Mouse (Mus musculus) heart, postnatal 0 days (tissue): Measurements from ENCODE around the gene Zim1. TPM values are rescaled to one million over a fixed set of nuclear protein-coding genes. Genes with fewer than 3 reads are reported as not detected.

ENCODE experiments used
- ATAC-seq: fragments of 200-750 bp; cut with Nextera tagmentation; 2 replicates; pipeline ENCODE4 v1.8.0; 2017; ENCODE audit warnings: low read depth, moderate number of reproducible peaks, moderate library complexity; ENCODE audit not compliant: insufficient read depth
- DNase-seq: peaks from one replicate; pipeline ENCODE4 v3.0.0-alpha.2; 2016; ENCODE audit warnings: low spot score
- H3K27ac ChIP-seq: fragments of 300-500 bp; sonication (generic); 2 replicates; pipeline ENCODE4 v1.5.1; 2014; ENCODE audit warnings: low read depth, mild to moderate bottlenecking
- H3K27me3 ChIP-seq: fragments of 300-500 bp; sonication (generic); 2 replicates; pipeline ENCODE4 v1.6.1; 2014; ENCODE audit warnings: low read length, mixed read lengths; ENCODE audit not compliant: control insufficient read depth, insufficient read depth
- H3K36me3 ChIP-seq: fragments of 300-500 bp; sonication (generic); replicated peaks from 2 replicates; pipeline ENCODE4 v1.6.1; 2014; ENCODE audit warnings: low read length, mixed read lengths; ENCODE audit not compliant: control insufficient read depth, insufficient read depth
- H3K4me1 ChIP-seq: fragments of 300-500 bp; sonication (generic); 2 replicates; pipeline ENCODE4 v1.6.1; 2014; ENCODE audit warnings: antibody characterized with exemption; ENCODE audit not compliant: control insufficient read depth, insufficient read depth
- H3K4me2 ChIP-seq: fragments of 300-500 bp; sonication (generic); 2 replicates; pipeline ENCODE4 v1.6.1; 2014; ENCODE audit warnings: low read depth, mild to moderate bottlenecking, low read length, moderate library complexity
- H3K4me3 ChIP-seq: fragments of 300-500 bp; sonication (generic); 2 replicates; pipeline ENCODE4 v1.5.1; 2014; ENCODE audit warnings: low read depth, low read length
- H3K9ac ChIP-seq: fragments of 300-500 bp; sonication (generic); replicated peaks from 2 replicates; pipeline ENCODE4 v1.6.1; 2014; ENCODE audit warnings: low read depth, low read length, mixed read lengths
- H3K9me3 ChIP-seq: fragments of 300-500 bp; sonication (generic); replicated peaks from 2 replicates; pipeline ENCODE4 v1.6.1; 2016; ENCODE audit warnings: low read length; ENCODE audit not compliant: control insufficient read depth
- CTCF ChIP-seq: IDR thresholded peaks from 2 replicates; pipeline ENCODE4 v1.5.1; 2016; ENCODE audit warnings: antibody characterized with exemption, control low read depth, low read depth
- EP300 ChIP-seq: IDR thresholded peaks from 2 replicates; pipeline ENCODE4 v1.6.1; 2016; ENCODE audit warnings: antibody characterized with exemption, low read depth
- WGBS: fragments of 180-500 bp; shearing (Covaris S2); extraction: QIAGEN DNeasy Blood & Tissue Kit; methylation state at CpG from one replicate; pipeline ENCODE4 v1.1.7; 2014; 5-methylcytosine and 5-hydroxymethylcytosine counted together
- polyA plus RNA-seq: library from polyadenylated mRNA; unstranded; fragments of >200 nt; fragmentation: Nextera tagmentation; extraction: Ambion mirVana; gene quantifications from 2 replicates; pipeline ENCODE4 v1.2.1, GENCODE M21; 2015
- total RNA-seq: library from RNA; depleted of rRNA; stranded (reverse); fragments of >200 nt; gene quantifications from 2 replicates; pipeline ENCODE4 v1.2.3, GENCODE M21; 2014; ENCODE audit warnings: low replicate concordance; rRNA removed

The Zim1 gene
- total and polyA plus RNA-seq, 2 experiments from 2014 or later = 1.3 to 5.6 TPM

DNA sequence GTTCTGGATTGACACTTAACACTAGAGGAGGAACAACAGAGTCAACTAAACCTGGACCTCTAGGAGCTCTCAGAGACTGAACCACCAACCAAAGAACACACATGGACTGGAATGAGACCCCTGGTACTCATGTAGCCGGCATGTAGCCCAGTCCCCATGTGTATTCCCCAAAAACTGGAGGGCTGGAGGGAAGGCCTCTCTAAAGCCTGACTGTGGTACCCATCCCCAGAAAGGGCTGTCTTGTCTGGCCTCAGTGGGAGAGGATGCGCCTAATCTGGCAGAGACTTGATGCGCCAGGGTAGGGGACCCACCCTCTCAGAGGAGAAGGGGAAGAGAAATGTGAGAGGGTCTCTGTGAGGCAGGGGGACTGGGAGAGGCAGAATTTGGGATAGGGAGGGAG lies 50.4 kb downstream of the Zim1 start:
- Histone ChIP-seq H3K4me2 (no peak overlapping the region), H3K9ac (no peak overlapping the region), H3K9me3 (no peaks in the 10 kb centered on the region), H3K4me3 (no peak overlapping the region), H3K27ac (no peak overlapping the region), H3K4me1 (no peaks in the 10 kb centered on the region), H3K27me3 (no peaks in the 10 kb centered on the region), H3K36me3 (no peaks in the 10 kb centered on the region)
- ATAC-seq (no peak), DNase-seq (no peak)
- WGBS = 76% methylated on average over 3 of the region's 3 CpGs
- TF ChIP-seq EP300 (no peak), CTCF (no peak)

DNA sequence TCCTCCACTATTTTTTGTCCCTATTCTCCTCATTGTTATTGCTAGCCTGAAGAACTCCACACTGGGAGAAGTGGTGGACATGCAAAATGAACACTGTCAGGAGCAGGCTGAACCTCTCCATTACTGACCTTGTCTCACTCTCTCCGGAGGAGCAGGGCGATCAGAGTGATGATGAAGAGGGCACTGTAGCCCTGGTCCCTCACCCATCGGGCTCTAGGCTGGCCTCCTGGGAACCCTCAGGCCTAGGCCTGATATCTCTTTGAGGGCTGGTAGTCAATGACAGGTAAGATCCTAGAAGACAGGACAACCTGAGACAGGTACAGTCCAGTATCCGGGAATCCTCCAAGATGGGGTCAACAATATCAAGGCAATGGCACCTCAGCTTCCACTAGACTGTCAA lies 58.2 kb downstream of the Zim1 start:
- Histone ChIP-seq H3K9ac (no peak overlapping the region), H3K9me3 (0 out of 2 replicates have a peak, but pooled peaks cover 3% of the 10 kb centered on the region), H3K27me3 (no peaks in the 10 kb centered on the region), H3K36me3 (no peaks in the 10 kb centered on the region), H3K4me3 (no peak overlapping the region), H3K27ac (no peak overlapping the region), H3K4me1 (no peaks in the 10 kb centered on the region), H3K4me2 (no peak overlapping the region)
- TF ChIP-seq CTCF (no peak), EP300 (no peak)
- WGBS = 86% methylated on average over 4 of the region's 4 CpGs
- DNase-seq (no peak), ATAC-seq (no peak)

- Histone ChIP-seq H3K36me3 (no peaks in the 10 kb centered on the region), H3K27ac (no peak overlapping the region), H3K4me1 (no peaks in the 10 kb centered on the region), H3K27me3 (no peaks in the 10 kb centered on the region), H3K4me2 (no peak overlapping the region), H3K9ac (no peak overlapping the region), H3K4me3 (no peak overlapping the region), H3K9me3 (0 out of 2 replicates have a peak, but pooled peaks cover 3% of the 10 kb centered on the region)
- no peak for ATAC-seq
- TF ChIP-seq CTCF = no peak
- TF ChIP-seq EP300 = no peak
- WGBS = 80% methylated on average over 4 of the region's 4 CpGs
- DNase-seq = no peak
Measured at GRCm38 (mm10) chr7:6636741-6637140, 59.5 kb downstream of the Zim1 start.

DNA sequence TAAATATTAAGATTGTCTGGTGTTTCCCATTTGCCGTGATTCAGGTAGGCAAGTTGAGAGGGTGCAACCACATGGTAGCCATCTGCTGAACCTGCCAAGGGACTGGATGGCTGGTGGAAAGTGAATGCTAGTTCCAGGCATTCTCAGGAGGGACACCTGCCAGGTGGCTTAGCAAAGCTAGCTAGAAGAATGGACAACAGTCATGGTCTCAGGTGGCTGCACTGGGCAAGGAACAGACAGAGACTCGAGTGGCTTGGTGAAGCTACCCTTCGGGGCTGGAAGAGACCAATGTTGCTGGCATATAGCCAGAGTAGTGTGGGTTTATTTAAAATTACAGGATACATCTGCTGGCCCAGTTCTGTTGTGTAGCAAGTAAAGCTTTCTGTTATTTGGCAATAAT lies 60.4 kb downstream of the Zim1 start:
- Histone ChIP-seq H3K4me1 (no peaks in the 10 kb centered on the region), H3K27ac (no peak overlapping the region), H3K9ac (no peak overlapping the region), H3K36me3 (no peaks in the 10 kb centered on the region), H3K4me2 (no peak overlapping the region), H3K27me3 (no peaks in the 10 kb centered on the region), H3K9me3 (0 out of 2 replicates have a peak, but pooled peaks cover 3% of the 10 kb centered on the region), H3K4me3 (no peak overlapping the region)
- WGBS = 69% methylated on average over 3 of the region's 3 CpGs
- DNase-seq = no peak
- TF ChIP-seq CTCF = no peak
- no peak for TF ChIP-seq EP300
- ATAC-seq = no peak

Other genes starting within 250 kb of the Zim1 start
- not detected in 2 replicates for gene Olfr1336, start 240.3 kb downstream of the Zim1 start, total RNA-seq
- gene Olfr1336, start 240.3 kb downstream of the Zim1 start, polyA plus RNA-seq = not detected in 2 replicates
- gene Olfr1346, start 229.3 kb downstream of the Zim1 start, total RNA-seq = not detected in 2 replicates
- gene Olfr1346, start 229.3 kb downstream of the Zim1 start, polyA plus RNA-seq = not detected in 2 replicates
- gene Olfr5, start 209.5 kb downstream of the Zim1 start, total RNA-seq = not detected in 2 replicates
- not detected in 2 replicates for gene Olfr5, start 209.5 kb downstream of the Zim1 start, polyA plus RNA-seq
- gene Olfr1347, start 196.7 kb downstream of the Zim1 start, total RNA-seq = not detected in 2 replicates
- gene Olfr1347, start 196.7 kb downstream of the Zim1 start, polyA plus RNA-seq = not detected in 2 replicates
- not detected in 2 replicates for gene Olfr1348, start 187.7 kb downstream of the Zim1 start, total RNA-seq
- gene Olfr1348, start 187.7 kb downstream of the Zim1 start, polyA plus RNA-seq = not detected in 2 replicates
- gene Olfr1349, start 173.5 kb downstream of the Zim1 start, total RNA-seq = not detected in 2 replicates
- gene Olfr1349, start 173.5 kb downstream of the Zim1 start, polyA plus RNA-seq = not detected in 2 replicates
- gene Olfr1350, start 131.6 kb downstream of the Zim1 start, total RNA-seq = not detected in 2 replicates
- gene Olfr1350, start 131.6 kb downstream of the Zim1 start, polyA plus RNA-seq = not detected in 2 replicates
- gene Peg3, start 34.0 kb upstream of the Zim1 start, total RNA-seq = 53.7 and 55.9 TPM in 2 replicates
- 26.3 and 28.5 TPM in 2 replicates for gene Peg3, start 34.0 kb upstream of the Zim1 start, polyA plus RNA-seq
- 3.1 and 3.2 TPM in 2 replicates for gene Usp29, start 34.1 kb upstream of the Zim1 start, total RNA-seq
- gene Usp29, start 34.1 kb upstream of the Zim1 start, polyA plus RNA-seq = 1.7 and 2.2 TPM in 2 replicates